Mouse (Mus musculus) intestine, embryonic 16.5 days (tissue): ENCODE results near the gene Spata31d1b. TPM values are rescaled to one million over a fixed set of nuclear protein-coding genes. Genes with fewer than 3 reads are reported as not detected.

Source experiments
- ATAC-seq: fragments of 200-750 bp; cut with Nextera tagmentation; 2 replicates; pipeline ENCODE4 v1.8.0; 2017; ENCODE audit warnings: moderate TSS enrichment, moderate library complexity
- H3K27ac ChIP-seq: fragments of 300-500 bp; sonication (generic); 2 replicates; pipeline ENCODE4 v1.5.1; 2014; ENCODE audit warnings: mild to moderate bottlenecking, low read length
- H3K27me3 ChIP-seq: fragments of 300-500 bp; sonication (generic); replicated peaks from 2 replicates; pipeline ENCODE4 v1.6.1; 2014; ENCODE audit warnings: low read length, control low read depth, mixed read lengths; ENCODE audit not compliant: control insufficient read depth, insufficient read depth
- H3K36me3 ChIP-seq: fragments of 300-500 bp; sonication (generic); 2 replicates; pipeline ENCODE4 v1.6.1; 2014; ENCODE audit warnings: low read length, control low read depth; ENCODE audit not compliant: control insufficient read depth, insufficient read depth
- H3K4me1 ChIP-seq: fragments of 300-500 bp; sonication (generic); 2 replicates; pipeline ENCODE4 v1.6.1; 2014; ENCODE audit warnings: low read length, control low read depth, mixed read lengths; ENCODE audit not compliant: control insufficient read depth, insufficient read depth
- H3K4me2 ChIP-seq: fragments of 300-500 bp; sonication (generic); 2 replicates; pipeline ENCODE4 v1.6.1; 2014; ENCODE audit warnings: low read depth, low read length, control low read depth
- H3K4me3 ChIP-seq: fragments of 300-500 bp; sonication (generic); 2 replicates; pipeline ENCODE4 v1.5.1; 2014; ENCODE audit warnings: mild to moderate bottlenecking, low read length
- H3K9ac ChIP-seq: fragments of 300-500 bp; sonication (generic); 2 replicates; pipeline ENCODE4 v1.6.1; 2014; ENCODE audit warnings: low read depth, low read length
- H3K9me3 ChIP-seq: fragments of 300-500 bp; sonication (generic); 2 replicates; pipeline ENCODE4 v1.6.1; 2016; ENCODE audit warnings: low read length, control low read depth; ENCODE audit not compliant: control insufficient read depth
- WGBS: fragments of 180-500 bp; shearing (Covaris S2); extraction: QIAGEN DNeasy Blood & Tissue Kit; methylation state at CpG from one replicate; pipeline ENCODE4 v1.1.7; 2014; 5-methylcytosine and 5-hydroxymethylcytosine counted together
- polyA plus RNA-seq: library from polyadenylated mRNA; unstranded; fragments of >200 nt; fragmentation: Nextera tagmentation; extraction: Ambion mirVana; gene quantifications from 2 replicates; pipeline ENCODE4 v1.2.1, GENCODE M21; 2015

Spata31d1b gene
- polyA plus RNA-seq, 1 experiment from 2014 or later, result not detected

GRCm38 (mm10) chr13:59762791-59763190 is 50.7 kb downstream of the Spata31d1b start:
- 90% methylated on average over 7 of the region's 7 CpGs for WGBS
- Histone ChIP-seq H3K4me1 (peaks cover 24% of the 10 kb centered on the region), H3K27ac (no peak overlapping the region), H3K36me3 (peaks cover 5% of the 10 kb centered on the region; the same call in 1 of the 2 replicates), H3K9ac (no peak overlapping the region), H3K9me3 (no peaks in the 10 kb centered on the region), H3K27me3 (no peaks in the 10 kb centered on the region), H3K4me2 (no peak overlapping the region), H3K4me3 (no peak overlapping the region)
- ATAC-seq, result no peak

GRCm38 (mm10) chr13:59766786-59767515 is 54.9 kb downstream of the Spata31d1b start:
- H3K9me3 ChIP-seq, result no peaks in the 10 kb centered on the region
- H3K4me1 ChIP-seq, result peaks cover 50% of the 10 kb centered on the region
- no peak overlapping the region for H3K9ac ChIP-seq
- H3K4me2 ChIP-seq, result peak overlapping the region; percentile 67
- ATAC-seq, result 0 out of 2 replicates have a peak, but pooled peaks have one; percentile 22
- 0 out of 2 replicates have a peak overlapping the region, but pooled peaks have one; percentile 11 for H3K4me3 ChIP-seq
- 58% methylated on average over 11 of the region's 11 CpGs for WGBS
- peaks cover 3% of the 10 kb centered on the region; the same call in 1 of the 2 replicates for H3K36me3 ChIP-seq
- no peaks in the 10 kb centered on the region for H3K27me3 ChIP-seq
- peak overlapping the region; percentile 73 for H3K27ac ChIP-seq

- Histone ChIP-seq H3K4me3 (peak overlapping the region; percentile 86), H3K9me3 (no peaks in the 10 kb centered on the region), H3K4me1 (peaks cover 50% of the 10 kb centered on the region), H3K9ac (peak overlapping the region; percentile 92), H3K27me3 (no peaks in the 10 kb centered on the region), H3K27ac (no peak overlapping the region), H3K36me3 (no peaks in the 10 kb centered on the region), H3K4me2 (peak overlapping the region; percentile 67)
- 23% methylated on average over 13 of the region's 13 CpGs for WGBS
- no peak for ATAC-seq
Measured at GRCm38 (mm10) chr13:59768531-59768930, 56.4 kb downstream of the Spata31d1b start.

Other genes starting within 250 kb of the Spata31d1b start
- 10.2 and 10.7 TPM in 2 replicates for gene Agtpbp1, start 127.1 kb upstream of the Spata31d1b start, polyA plus RNA-seq
- 61.2 and 67.8 TPM in 2 replicates for gene Naa35, start 127.0 kb upstream of the Spata31d1b start, polyA plus RNA-seq
- 85.4 and 90.4 TPM in 2 replicates for gene Golm1, start 36.5 kb upstream of the Spata31d1b start, polyA plus RNA-seq
- gene 4921517D22Rik, start 18.2 kb upstream of the Spata31d1b start, polyA plus RNA-seq, result not detected in 2 replicates
- not detected in 2 replicates for gene Spata31d1a, start 2.0 kb upstream of the Spata31d1b start, polyA plus RNA-seq
- gene Spata31d1d, start 19.5 kb downstream of the Spata31d1b start, polyA plus RNA-seq, result not detected in 2 replicates
- not detected in 2 replicates for gene 1700014D04Rik, start 34.5 kb downstream of the Spata31d1b start, polyA plus RNA-seq
- 131 and 133 TPM in 2 replicates for gene Isca1, start 57.5 kb downstream of the Spata31d1b start, polyA plus RNA-seq
- not detected in 2 replicates for gene Gm49354, start 70.0 kb downstream of the Spata31d1b start, polyA plus RNA-seq
- gene Tut7, start 110.9 kb downstream of the Spata31d1b start, polyA plus RNA-seq, result 36.1 and 38.7 TPM in 2 replicates